Mouse (Mus musculus) heart, embryonic 13.5 days (tissue): ENCODE data around the gene Ankrd36. TPM values are rescaled to one million over a fixed set of nuclear protein-coding genes. Genes with fewer than 3 reads are reported as not detected.

Experiments used
- ATAC-seq: fragments of 200-750 bp; cut with Nextera tagmentation; 2 replicates; pipeline ENCODE4 v1.8.0; 2017; ENCODE audit warnings: moderate TSS enrichment; ENCODE audit not compliant: insufficient number of reproducible peaks, low FRiP score, low TSS enrichment; ENCODE audit errors: extremely low read depth
- H3K27ac ChIP-seq: fragments of 300-500 bp; sonication (generic); replicated peaks from 2 replicates; pipeline ENCODE4 v1.5.1; 2015; ENCODE audit warnings: moderate library complexity, mild to moderate bottlenecking, inconsistent platforms
- H3K27me3 ChIP-seq: fragments of 300-500 bp; sonication (generic); replicated peaks from 2 replicates; pipeline ENCODE4 v1.6.1; 2015; ENCODE audit warnings: mild to moderate bottlenecking, inconsistent platforms
- H3K36me3 ChIP-seq: fragments of 300-500 bp; sonication (generic); 2 replicates; pipeline ENCODE4 v1.6.1; 2015; ENCODE audit warnings: mild to moderate bottlenecking, inconsistent platforms
- H3K4me1 ChIP-seq: fragments of 300-500 bp; sonication (generic); 2 replicates; pipeline ENCODE4 v1.6.1; 2015; ENCODE audit warnings: inconsistent platforms
- H3K4me2 ChIP-seq: fragments of 300-500 bp; sonication (generic); 2 replicates; pipeline ENCODE4 v1.6.1; 2015; ENCODE audit warnings: inconsistent platforms, mild to moderate bottlenecking, moderate library complexity
- H3K4me3 ChIP-seq: fragments of 300-500 bp; sonication (generic); 2 replicates; pipeline ENCODE4 v1.5.1; 2015; ENCODE audit warnings: moderate library complexity, mild to moderate bottlenecking, inconsistent platforms
- H3K9ac ChIP-seq: fragments of 300-500 bp; sonication (generic); 2 replicates; pipeline ENCODE4 v1.6.1; 2015; ENCODE audit warnings: inconsistent platforms, mild to moderate bottlenecking, moderate library complexity
- H3K9me3 ChIP-seq: fragments of 300-500 bp; sonication (generic); 2 replicates; pipeline ENCODE4 v1.6.1; 2016; ENCODE audit warnings: inconsistent platforms
- WGBS: fragments of 180-500 bp; shearing (Covaris S2); methylation state at CpG from one replicate; pipeline ENCODE4 v1.1.7; 2015; ENCODE audit warnings: mixed read lengths; 5-methylcytosine and 5-hydroxymethylcytosine counted together
- polyA plus RNA-seq: library from polyadenylated mRNA; unstranded; fragments of >200 nt; fragmentation: Nextera tagmentation; extraction: Ambion mirVana; gene quantifications from 2 replicates; pipeline ENCODE4 v1.2.1, GENCODE M21; 2015

Gene Ankrd36
- polyA plus RNA-seq, 1 experiment from 2014 or later: not detected

- Histone ChIP-seq H3K9ac (no peak overlapping the region), H3K27me3 (no peaks in the 10 kb centered on the region), H3K27ac (no peak overlapping the region), H3K4me1 (peaks cover 3% of the 10 kb centered on the region; the same call in 1 of the 2 replicates), H3K4me2 (no peak overlapping the region), H3K36me3 (peaks cover 63% of the 10 kb centered on the region), H3K9me3 (no peaks in the 10 kb centered on the region), H3K4me3 (no peak overlapping the region)
- WGBS: 81% methylated on average over 9 of the region's 9 CpGs
- no peak for ATAC-seq
Observed at GRCm38 (mm10) chr11:5715179-5715578, 145.7 kb downstream of the Ankrd36 start.

DNA sequence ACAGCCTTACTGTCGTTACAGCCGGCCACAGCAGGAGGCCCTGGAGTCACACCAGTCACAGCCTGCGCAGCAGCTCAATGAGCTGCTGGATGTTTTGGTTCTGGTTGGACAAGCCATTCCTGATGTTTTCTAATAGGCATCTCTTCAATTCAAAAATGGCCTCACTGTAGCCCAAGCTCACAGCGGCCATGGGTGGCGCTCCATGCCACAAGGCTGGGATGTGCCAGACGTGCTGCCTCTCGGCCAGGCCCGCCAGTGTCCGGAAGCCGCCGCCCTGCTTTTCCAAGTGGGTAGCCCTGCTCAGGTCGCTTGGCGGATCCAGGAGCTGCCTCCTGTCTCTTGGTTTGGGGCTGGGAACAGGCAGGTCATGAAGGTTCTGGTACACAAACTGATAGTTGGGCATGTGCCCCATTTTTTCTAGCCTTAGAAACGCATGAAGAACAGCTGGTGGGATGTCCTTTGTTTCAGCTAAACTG, 146.2 kb downstream of the Ankrd36 start, which contains the start of gene Mrps24:
TSS of gene Mrps24 (minus strand) at position 51 of the 476 bp plus-strand sequence.
- no peak within 1 kb of the TSS for H3K27ac ChIP-seq
- H3K36me3 ChIP-seq: peaks cover 63% of the 10 kb centered on the region
- no peaks in the 10 kb centered on the region for H3K27me3 ChIP-seq
- H3K4me2 ChIP-seq: no peak within 1 kb of the TSS
- no peak within 1 kb of the TSS for H3K9ac ChIP-seq
- no peak within 1 kb of the TSS for H3K4me3 ChIP-seq
- no peak for ATAC-seq
- peaks cover 1% of the 10 kb centered on the region; the same call in 1 of the 2 replicates for H3K4me1 ChIP-seq
- no peaks in the 10 kb centered on the region for H3K9me3 ChIP-seq
- 75% methylated on average over 14 of the region's 14 CpGs for WGBS

DNA sequence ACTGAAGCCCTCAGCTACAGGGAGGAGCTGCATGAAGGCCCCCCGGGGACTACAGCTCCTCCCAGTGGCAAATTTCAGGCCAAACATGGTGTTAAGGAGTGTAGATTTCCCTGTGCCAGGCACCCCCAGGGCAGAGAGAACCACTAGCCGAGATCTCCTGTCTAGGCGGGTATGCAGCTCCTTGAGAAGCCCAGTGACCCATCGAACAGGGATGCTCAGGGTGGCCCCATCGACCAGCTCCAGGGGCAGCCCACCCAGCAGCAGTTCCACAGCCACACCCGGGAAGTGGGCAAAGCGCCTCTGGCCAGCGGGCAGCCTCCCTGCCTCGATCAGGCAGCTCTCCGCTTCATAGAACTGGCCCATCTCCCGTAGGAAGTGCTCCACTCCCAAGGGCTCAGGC, 146.8 kb downstream of the Ankrd36 start:
- Histone ChIP-seq H3K27me3 (no peaks in the 10 kb centered on the region), H3K36me3 (peaks cover 67% of the 10 kb centered on the region), H3K4me3 (no peak overlapping the region), H3K9me3 (no peaks in the 10 kb centered on the region), H3K27ac (no peak overlapping the region), H3K4me2 (no peak overlapping the region), H3K9ac (no peak overlapping the region), H3K4me1 (no peaks in the 10 kb centered on the region)
- WGBS: 80% methylated on average over 11 of the region's 11 CpGs
- ATAC-seq: no peak

GRCm38 (mm10) chr11:5716938-5717705, 147.6 kb downstream of the Ankrd36 start:
- Histone ChIP-seq H3K4me1 (no peaks in the 10 kb centered on the region), H3K27me3 (no peaks in the 10 kb centered on the region), H3K9ac (no peak overlapping the region), H3K36me3 (peaks cover 73% of the 10 kb centered on the region), H3K4me2 (no peak overlapping the region), H3K27ac (no peak overlapping the region), H3K4me3 (no peak overlapping the region), H3K9me3 (no peaks in the 10 kb centered on the region)
- 88% methylated on average over 34 of the region's 34 CpGs for WGBS
- no peak for ATAC-seq

DNA sequence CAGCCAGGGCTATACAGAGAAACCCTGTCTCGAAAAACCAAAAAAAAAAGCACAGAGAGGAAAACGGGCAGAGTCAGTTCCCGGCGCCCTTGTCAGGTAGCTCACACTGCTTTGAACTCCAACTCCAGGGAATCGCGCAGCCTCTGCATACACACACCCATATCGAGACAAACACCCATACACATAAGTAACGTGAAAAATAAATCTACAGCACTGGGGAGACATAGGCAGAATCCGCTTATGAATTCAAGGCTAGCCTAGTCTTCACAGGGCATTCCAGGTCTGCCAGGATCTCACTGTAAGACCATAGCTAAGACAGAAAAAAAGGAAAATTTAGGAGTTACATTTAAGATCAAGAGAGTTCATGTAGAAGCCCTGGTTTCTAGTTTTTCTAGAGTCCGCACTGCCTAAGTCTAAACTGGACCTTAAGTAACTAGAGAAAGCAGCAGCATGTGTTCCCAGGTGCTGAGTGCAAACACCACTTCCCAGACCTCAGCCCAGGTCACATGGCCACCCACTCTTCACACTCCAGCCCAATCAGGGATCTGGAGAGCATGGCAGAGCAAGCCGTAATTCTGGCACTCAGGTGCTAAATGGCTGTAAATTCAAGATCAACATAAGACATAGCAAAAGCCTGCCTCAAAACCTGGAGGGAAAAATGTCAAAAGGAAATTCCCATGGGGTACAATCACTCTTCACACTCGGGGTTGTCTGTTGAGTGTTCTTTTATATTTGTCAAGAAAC, 149.3 kb downstream of the Ankrd36 start:
- Histone ChIP-seq H3K9ac (no peak overlapping the region), H3K27me3 (no peaks in the 10 kb centered on the region), H3K4me2 (no peak overlapping the region), H3K36me3 (peaks cover 85% of the 10 kb centered on the region), H3K4me3 (no peak overlapping the region), H3K4me1 (no peaks in the 10 kb centered on the region), H3K9me3 (no peaks in the 10 kb centered on the region), H3K27ac (no peak overlapping the region)
- ATAC-seq: no peak
- WGBS: 86% methylated on average over 12 of the region's 12 CpGs

DNA sequence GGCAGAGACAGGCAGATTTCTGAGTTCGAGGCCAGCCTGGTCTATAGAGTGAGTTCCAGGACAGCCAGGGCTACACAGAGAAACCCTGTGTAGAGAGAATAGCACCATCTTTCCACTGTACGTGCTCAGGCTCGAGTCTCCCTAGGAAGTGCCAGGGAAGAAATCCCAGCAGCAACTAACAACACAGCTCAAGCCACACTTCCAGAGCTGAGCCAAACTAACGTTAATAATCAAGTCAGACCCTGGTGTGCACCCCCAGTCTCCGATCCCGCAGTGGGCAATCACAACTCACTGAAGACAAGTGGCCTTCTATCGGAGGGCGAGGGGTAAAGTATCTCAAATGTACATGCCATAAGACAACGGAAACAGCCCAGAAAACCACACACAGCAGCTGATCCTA, 160.1 kb downstream of the Ankrd36 start:
- no peaks in the 10 kb centered on the region for H3K9me3 ChIP-seq
- H3K4me2 ChIP-seq: no peak overlapping the region
- no peak overlapping the region for H3K9ac ChIP-seq
- H3K27me3 ChIP-seq: no peaks in the 10 kb centered on the region
- ATAC-seq: no peak
- 84% methylated on average over 9 of the region's 9 CpGs for WGBS
- H3K27ac ChIP-seq: no peak overlapping the region
- H3K4me3 ChIP-seq: no peak overlapping the region
- H3K36me3 ChIP-seq: peaks cover 13% of the 10 kb centered on the region
- peaks cover 44% of the 10 kb centered on the region for H3K4me1 ChIP-seq

DNA sequence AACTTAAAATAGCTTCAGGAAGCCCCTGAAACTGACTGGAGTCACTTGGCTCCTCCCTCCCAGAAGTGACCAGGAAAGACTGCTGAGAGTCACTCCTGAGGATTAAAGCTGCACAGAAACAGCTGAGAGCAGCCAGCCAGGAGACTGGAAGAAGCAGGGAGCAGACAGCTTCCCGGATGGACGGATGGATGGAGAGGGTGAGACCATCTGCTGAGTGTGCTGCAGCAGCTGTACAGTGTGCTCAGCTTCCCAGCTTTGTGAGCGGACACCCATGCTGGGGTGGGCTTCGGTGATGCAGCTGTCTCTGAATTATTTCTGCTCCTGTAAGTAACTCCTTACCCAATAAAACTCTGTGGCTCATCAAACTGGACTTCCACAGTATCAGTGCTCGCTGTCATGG, 162.9 kb downstream of the Ankrd36 start:
- peaks cover 59% of the 10 kb centered on the region for H3K4me1 ChIP-seq
- no peaks in the 10 kb centered on the region for H3K9me3 ChIP-seq
- no peak for ATAC-seq
- H3K4me2 ChIP-seq: no peak overlapping the region
- H3K4me3 ChIP-seq: no peak overlapping the region
- peaks cover 9% of the 10 kb centered on the region; the same call in 1 of the 2 replicates for H3K36me3 ChIP-seq
- H3K27ac ChIP-seq: no peak overlapping the region
- 0 out of 2 replicates have a peak overlapping the region, but pooled peaks have one; percentile 24 for H3K9ac ChIP-seq
- 64% methylated on average over 5 of the region's 5 CpGs for WGBS
- no peaks in the 10 kb centered on the region for H3K27me3 ChIP-seq

DNA sequence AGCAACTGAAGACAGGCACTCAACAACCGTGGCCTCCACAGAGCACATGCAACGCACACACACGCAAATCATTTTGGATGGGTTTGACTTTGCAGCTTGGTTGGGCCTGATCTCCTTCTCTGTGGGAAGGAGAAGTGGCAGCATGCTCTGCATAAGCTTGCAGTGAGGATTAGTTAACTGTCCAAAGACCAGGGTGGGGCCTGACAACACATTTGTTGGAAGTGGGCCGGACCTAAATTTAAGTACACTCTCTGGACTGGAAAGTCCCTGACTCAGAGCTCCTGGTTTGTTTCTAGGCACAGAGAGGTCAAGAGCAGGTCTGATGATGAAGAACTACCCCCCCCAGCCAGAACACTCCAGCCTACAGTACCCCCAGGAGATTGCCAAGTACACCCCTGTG, 164.8 kb downstream of the Ankrd36 start:
- Histone ChIP-seq H3K27ac (0 out of 2 replicates have a peak overlapping the region, but pooled peaks have one; percentile 4), H3K4me3 (no peak overlapping the region), H3K36me3 (peaks cover 9% of the 10 kb centered on the region; the same call in 1 of the 2 replicates), H3K4me1 (peaks cover 60% of the 10 kb centered on the region), H3K9ac (no peak overlapping the region), H3K4me2 (no peak overlapping the region), H3K27me3 (no peaks in the 10 kb centered on the region), H3K9me3 (no peaks in the 10 kb centered on the region)
- no peak for ATAC-seq
- 84% methylated on average over 4 of the region's 4 CpGs for WGBS

- WGBS: 48% methylated on average over 5 of the region's 5 CpGs
- no peak overlapping the region for H3K27ac ChIP-seq
- no peaks in the 10 kb centered on the region for H3K27me3 ChIP-seq
- no peak overlapping the region for H3K4me3 ChIP-seq
- H3K4me2 ChIP-seq: no peak overlapping the region
- ATAC-seq: no peak
- H3K9me3 ChIP-seq: no peaks in the 10 kb centered on the region
- H3K4me1 ChIP-seq: peaks cover 75% of the 10 kb centered on the region
- H3K9ac ChIP-seq: no peak overlapping the region
- H3K36me3 ChIP-seq: peaks cover 4% of the 10 kb centered on the region; the same call in 1 of the 2 replicates
Observed at GRCm38 (mm10) chr11:5737137-5737536, 167.7 kb downstream of the Ankrd36 start.
